Mouse (Mus musculus): ENCODE data around the gene Stoml2.
"Not testable (repeated sequence)": the region's sequence is repeated elsewhere in the genome, so short reads cannot be mapped to it uniquely, and the experiment has no call there.

The Stoml2 gene

GRCm38 (mm10) chr4:43001272-43001671 lies 30.2 kb downstream of the Stoml2 start:
- DNase-seq, result no peak

- DNase-seq, result peak; percentile 99 to 100
Measured at GRCm38 (mm10) chr4:43000141-43000986, 31.1 kb downstream of the Stoml2 start, which contains the start of gene Vcp. Vcp (minus strand) TSS chr4:43000507.

GRCm38 (mm10) chr4:42999451-43000140 lies 31.9 kb downstream of the Stoml2 start:
- peak; percentile 84 for DNase-seq

GRCm38 (mm10) chr4:42998022-42998421 lies 33.5 kb downstream of the Stoml2 start:
- no peak for DNase-seq

- no peak for DNase-seq
Measured at GRCm38 (mm10) chr4:42988296-42988695, 43.2 kb downstream of the Stoml2 start.

GRCm38 (mm10) chr4:42980467-42980866 lies 51.0 kb downstream of the Stoml2 start:
- not testable (repeated sequence) for DNase-seq

GRCm38 (mm10) chr4:42978062-42978461 lies 53.4 kb downstream of the Stoml2 start:
- DNase-seq, result no peak

Measured in cerebellum, postnatal 10 days (tissue).